Mouse (Mus musculus): ENCODE measurements around the gene Sval1. TPM values are rescaled to one million over a fixed set of nuclear protein-coding genes. Genes with fewer than 3 reads are reported as not detected.

The Sval1 gene
- not detected for total RNA-seq (2021)
- long read RNA-seq, experiment 1, result 0 reads
- long read RNA-seq, experiment 2, result 0 reads

- DNase-seq (ENCODE audit: low spot score), result no peak
Measured at GRCm38 (mm10) chr6:41951330-41951729, at the start of gene Sval1. Sval1 (plus strand) TSS chr6:41951630.

- no peak for DNase-seq (ENCODE audit: low spot score)
Measured at GRCm38 (mm10) chr6:41911625-41912024, 39.8 kb upstream of the Sval1 start.

GRCm38 (mm10) chr6:41914883-41915282 lies 36.5 kb upstream of the Sval1 start:
- no peak for DNase-seq (ENCODE audit: low spot score)

GRCm38 (mm10) chr6:41967840-41968239 lies 16.4 kb downstream of the Sval1 start, which contains the start of gene Sval3:
Sval3 (plus strand) TSS chr6:41968140.
- DNase-seq (ENCODE audit: low spot score), result no peak

Other genes with a start within 250 kb of the Sval1 start
- gene Kel, start 247.3 kb upstream of the Sval1 start, total RNA-seq (2021), result not detected
- gene Olfr459, start 176.5 kb upstream of the Sval1 start, total RNA-seq (2021), result not detected
- gene Pip, start 104.1 kb upstream of the Sval1 start, total RNA-seq (2021), result not detected
- gene Sval2, start 98.6 kb upstream of the Sval1 start, total RNA-seq (2021), result not detected
- gene Sval3, start 16.5 kb downstream of the Sval1 start, total RNA-seq (2021), result not detected
- gene Sva, start 86.8 kb downstream of the Sval1 start, total RNA-seq (2021), result not detected
- gene Tas2r139, start 189.3 kb downstream of the Sval1 start, total RNA-seq (2021), result not detected